Mouse (Mus musculus) liver, embryonic 13.5 days (tissue): ENCODE measurements at regions not wholly inside any gene's neighbourhood (a gene's known extent, or its start where the extent isn't known, plus 50 kb on each side); places are given as distances from the start of the nearest gene placed in this dataset.
"Not testable (repeated sequence)": the region's sequence is repeated elsewhere in the genome, so short reads cannot be mapped to it uniquely, and the experiment has no call there.

Experiments
- ATAC-seq: fragments of 200-750 bp; cut with Nextera tagmentation; 2 replicates; pipeline ENCODE4 v1.8.0; 2017; ENCODE audit warnings: low read depth, mild to moderate bottlenecking, moderate number of reproducible peaks, moderate library complexity
- DNase-seq: peaks from one replicate; pipeline ENCODE4 v3.0.0; 2022
- H3K27ac ChIP-seq: fragments of 300-500 bp; sonication (generic); 2 replicates; pipeline ENCODE4 v1.5.1; 2015; ENCODE audit warnings: moderate library complexity, mild to moderate bottlenecking, inconsistent platforms
- H3K27me3 ChIP-seq: fragments of 300-500 bp; sonication (generic); 2 replicates; pipeline ENCODE4 v1.6.1; 2015; ENCODE audit warnings: mild to moderate bottlenecking, inconsistent platforms
- H3K36me3 ChIP-seq: fragments of 300-500 bp; sonication (generic); 2 replicates; pipeline ENCODE4 v1.6.1; 2015; ENCODE audit warnings: mild to moderate bottlenecking, inconsistent platforms
- H3K4me1 ChIP-seq: fragments of 300-500 bp; sonication (generic); replicated peaks from 2 replicates; pipeline ENCODE4 v1.6.1; 2015; ENCODE audit warnings: inconsistent platforms
- H3K4me2 ChIP-seq: fragments of 300-500 bp; sonication (generic); 2 replicates; pipeline ENCODE4 v1.6.1; 2015; ENCODE audit warnings: inconsistent platforms, mild to moderate bottlenecking, moderate library complexity
- H3K4me3 ChIP-seq: fragments of 300-500 bp; sonication (generic); replicated peaks from 2 replicates; pipeline ENCODE4 v1.5.1; 2015; ENCODE audit warnings: mild to moderate bottlenecking, inconsistent platforms
- H3K9ac ChIP-seq: fragments of 300-500 bp; sonication (generic); 2 replicates; pipeline ENCODE4 v1.6.1; 2015; ENCODE audit warnings: mild to moderate bottlenecking, inconsistent platforms
- H3K9me3 ChIP-seq: fragments of 300-500 bp; sonication (generic); replicated peaks from 2 replicates; pipeline ENCODE4 v1.6.1; 2016; ENCODE audit warnings: inconsistent platforms
- WGBS: fragments of 180-500 bp; shearing (Covaris S2); methylation state at CpG from one replicate; pipeline ENCODE4 v1.1.7; 2015; ENCODE audit not compliant: insufficient replicate concordance; 5-methylcytosine and 5-hydroxymethylcytosine counted together

GRCm38 (mm10) chr8:96047686-96048085 lies 159.3 kb upstream of the Got2 start:
- WGBS, result 64% methylated on average over 3 of the region's 3 CpGs
- no peak overlapping the region for H3K4me3 ChIP-seq
- no peaks in the 10 kb centered on the region for H3K27me3 ChIP-seq
- no peak for DNase-seq
- no peaks in the 10 kb centered on the region for H3K36me3 ChIP-seq
- H3K9me3 ChIP-seq, result no peaks in the 10 kb centered on the region
- no peak overlapping the region for H3K27ac ChIP-seq
- H3K4me2 ChIP-seq, result no peak overlapping the region
- H3K4me1 ChIP-seq, result no peaks in the 10 kb centered on the region
- no peak overlapping the region for H3K9ac ChIP-seq
- no peak for ATAC-seq

DNA sequence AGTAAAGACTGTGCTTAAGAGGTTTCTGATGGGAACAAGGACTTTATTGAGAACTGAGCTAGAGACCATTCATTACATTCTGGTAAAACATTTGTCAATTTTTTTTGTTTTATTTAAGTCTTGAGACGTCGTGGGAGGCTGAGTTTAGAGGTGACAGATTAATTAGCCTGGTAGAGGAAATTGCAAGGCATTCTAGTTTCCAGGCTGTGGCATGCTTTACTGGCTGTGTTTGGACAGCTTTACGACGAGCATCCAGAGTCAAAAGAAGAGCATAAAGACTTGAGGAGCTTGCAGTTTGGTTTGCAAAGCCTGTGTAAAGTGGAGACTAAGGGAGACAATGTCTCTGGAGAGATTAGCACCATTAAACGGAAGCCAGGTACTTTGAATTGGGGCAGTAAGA lies 154.0 kb upstream of the Got2 start:
- Histone ChIP-seq H3K9me3 (no peaks in the 10 kb centered on the region), H3K9ac (no peak overlapping the region), H3K4me2 (no peak overlapping the region), H3K27ac (no peak overlapping the region), H3K36me3 (no peaks in the 10 kb centered on the region), H3K27me3 (no peaks in the 10 kb centered on the region), H3K4me1 (no peaks in the 10 kb centered on the region), H3K4me3 (no peak overlapping the region)
- no peak for ATAC-seq
- DNase-seq, result no peak
- WGBS, result 40% methylated on average over 5 of the region's 5 CpGs

DNA sequence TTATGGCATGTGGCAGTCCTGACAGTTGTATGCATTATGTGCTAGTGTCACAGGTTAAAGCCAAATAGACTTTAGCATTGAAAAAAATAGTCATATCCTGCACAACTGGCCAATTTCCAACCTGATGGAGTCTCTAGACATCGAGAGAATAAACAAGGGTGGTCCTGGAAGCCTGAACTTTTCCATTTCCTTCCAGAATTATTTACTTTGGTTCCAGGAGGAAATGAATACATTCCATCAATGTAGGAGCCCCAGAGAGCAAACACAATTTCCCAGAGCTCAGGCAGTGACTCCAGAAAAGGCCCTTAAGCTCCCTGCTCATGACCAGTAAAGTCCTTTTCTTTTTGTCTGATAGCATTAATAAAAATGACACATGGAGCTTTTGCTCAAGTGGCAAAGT lies 151.9 kb upstream of the Got2 start:
- H3K4me1 ChIP-seq, result no peaks in the 10 kb centered on the region
- H3K4me2 ChIP-seq, result no peak overlapping the region
- H3K36me3 ChIP-seq, result no peaks in the 10 kb centered on the region
- H3K9ac ChIP-seq, result no peak overlapping the region
- H3K4me3 ChIP-seq, result no peak overlapping the region
- no peak overlapping the region for H3K27ac ChIP-seq
- WGBS, result 26% methylated on average over 1 of the region's 1 CpGs
- no peaks in the 10 kb centered on the region; the same call in 1 of the 2 replicates for H3K9me3 ChIP-seq
- ATAC-seq (no peak), DNase-seq (no peak)
- no peaks in the 10 kb centered on the region for H3K27me3 ChIP-seq

DNA sequence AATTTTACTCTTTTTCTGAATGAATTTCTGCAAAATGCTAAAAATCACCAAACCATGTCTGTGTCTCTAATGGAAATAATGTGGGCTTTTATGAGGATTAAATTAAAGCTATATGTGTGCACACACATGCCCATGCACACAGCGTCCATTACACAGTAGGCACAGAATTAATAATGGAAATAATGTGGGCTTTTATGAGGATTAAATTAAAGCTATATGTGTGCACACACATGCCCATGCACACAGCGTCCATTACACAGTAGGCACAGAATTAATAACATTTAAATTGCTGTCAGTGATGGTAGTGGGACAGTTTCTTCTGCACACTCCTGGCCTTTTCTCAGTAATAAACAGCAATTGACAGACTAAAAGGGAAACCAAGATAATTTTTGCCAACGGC lies 130.4 kb upstream of the Got2 start:
- not testable (repeated sequence) for H3K4me3 ChIP-seq, DNase-seq, H3K27ac ChIP-seq, ATAC-seq, H3K27me3 ChIP-seq, H3K9me3 ChIP-seq, H3K4me1 ChIP-seq, H3K9ac ChIP-seq, H3K36me3 ChIP-seq, H3K4me2 ChIP-seq
- WGBS, result 69% methylated on average over 3 of the region's 3 CpGs

DNA sequence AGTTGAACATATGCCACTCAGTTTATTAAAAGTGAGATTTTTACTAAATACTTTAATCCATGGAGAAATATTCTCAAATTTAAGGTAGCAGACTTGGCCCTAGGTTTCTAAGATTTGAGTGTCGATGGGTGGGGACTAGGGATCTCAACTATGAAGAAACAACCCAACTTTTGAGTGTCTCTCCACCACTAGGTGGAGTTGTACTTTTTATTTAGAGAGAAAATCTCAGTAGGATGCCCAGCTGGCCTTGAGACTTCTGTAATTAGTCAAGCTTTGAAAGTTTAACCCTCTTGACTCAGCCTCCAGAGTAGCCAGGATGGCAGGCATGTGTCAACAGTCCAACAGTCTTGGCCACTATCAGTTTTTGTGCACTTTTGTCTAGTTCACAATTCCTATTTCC lies 123.7 kb upstream of the Got2 start:
- H3K4me1 ChIP-seq, result no peaks in the 10 kb centered on the region
- 60% methylated on average over 1 of the region's 1 CpGs for WGBS
- H3K36me3 ChIP-seq, result no peaks in the 10 kb centered on the region
- no peaks in the 10 kb centered on the region for H3K9me3 ChIP-seq
- DNase-seq, result no peak
- no peak for ATAC-seq
- H3K27me3 ChIP-seq, result no peaks in the 10 kb centered on the region
- H3K4me3 ChIP-seq, result no peak overlapping the region
- no peak overlapping the region for H3K4me2 ChIP-seq
- H3K9ac ChIP-seq, result no peak overlapping the region
- no peak overlapping the region for H3K27ac ChIP-seq

DNA sequence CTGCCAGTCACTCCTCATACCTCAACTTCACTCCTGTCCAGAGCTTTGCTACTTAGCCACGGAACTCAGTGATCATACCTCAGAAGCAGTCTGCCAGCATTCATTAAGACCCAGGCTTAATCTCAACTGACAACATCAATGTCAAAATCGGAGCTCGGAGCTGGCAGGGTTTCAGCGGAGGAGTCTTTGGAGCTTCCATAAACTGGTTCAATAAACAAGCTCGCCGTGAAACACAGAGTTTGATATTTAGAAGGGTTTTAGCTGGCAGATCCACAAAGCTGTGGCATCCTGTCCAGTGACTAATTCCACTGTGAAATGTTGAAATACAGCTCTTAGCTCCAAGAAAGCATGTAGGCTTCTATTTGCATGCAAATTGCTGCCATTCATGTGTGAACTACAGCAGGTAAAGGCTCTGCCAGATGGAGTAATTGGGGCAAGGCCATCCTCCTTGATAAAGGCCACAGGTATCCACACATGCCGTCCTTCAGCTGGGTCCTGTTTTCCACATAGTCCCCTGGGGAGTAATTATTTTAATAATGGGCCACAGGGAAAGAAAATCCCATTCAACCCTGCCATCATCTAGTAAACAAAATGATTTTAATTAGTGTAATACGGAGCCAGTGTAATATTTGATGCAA lies 103.6 kb upstream of the Got2 start:
- Histone ChIP-seq H3K4me2 (no peak overlapping the region), H3K27me3 (no peaks in the 10 kb centered on the region), H3K4me1 (no peaks in the 10 kb centered on the region), H3K36me3 (no peaks in the 10 kb centered on the region), H3K9me3 (0 out of 2 replicates have a peak, but pooled peaks cover 2% of the 10 kb centered on the region), H3K4me3 (no peak overlapping the region), H3K9ac (no peak overlapping the region), H3K27ac (no peak overlapping the region)
- ATAC-seq (no peak), DNase-seq (no peak)
- WGBS, result 72% methylated on average over 8 of the region's 8 CpGs

DNA sequence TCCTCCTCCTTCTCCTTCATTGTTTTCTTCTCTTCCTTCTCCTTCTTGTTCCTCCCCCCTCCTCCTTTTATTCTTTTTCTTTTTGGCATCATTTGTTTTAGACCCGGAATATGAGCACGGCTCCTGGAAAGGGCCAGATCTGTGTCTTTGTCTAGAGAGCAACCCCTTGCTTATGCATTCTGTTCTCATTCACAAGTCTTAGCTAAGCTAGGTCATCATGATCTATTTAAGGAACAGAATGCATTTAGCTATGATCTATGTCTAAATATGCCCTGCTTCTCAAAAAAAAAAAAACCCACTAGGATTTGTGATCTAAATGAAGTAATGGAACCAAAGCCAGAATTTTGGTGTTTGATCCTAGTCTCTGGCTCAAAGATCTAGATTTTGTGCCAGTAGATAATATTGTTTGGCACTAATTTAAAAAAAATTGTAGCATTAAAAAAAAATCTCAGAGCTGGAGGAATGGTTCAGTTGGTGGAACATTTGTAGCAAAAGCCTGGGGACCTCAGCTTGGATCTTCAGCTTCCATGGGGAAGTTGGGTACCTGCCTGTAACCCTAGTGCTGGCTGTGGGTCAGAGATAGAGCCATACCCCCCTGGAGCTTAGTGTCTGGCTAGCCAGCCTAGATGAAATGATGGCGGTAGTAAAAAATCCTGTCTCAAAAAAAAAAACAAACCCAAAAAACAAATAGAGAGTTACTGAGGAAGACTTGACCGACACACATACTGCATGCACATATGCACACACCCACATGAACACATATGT lies 100.5 kb upstream of the Got2 start:
- no peak overlapping the region for H3K27ac ChIP-seq
- DNase-seq, result no peak
- no peak overlapping the region for H3K9ac ChIP-seq
- WGBS, result 67% methylated on average over 4 of the region's 4 CpGs
- H3K4me1 ChIP-seq, result no peaks in the 10 kb centered on the region
- no peak for ATAC-seq
- H3K4me2 ChIP-seq, result no peak overlapping the region
- no peaks in the 10 kb centered on the region for H3K27me3 ChIP-seq
- no peak overlapping the region for H3K4me3 ChIP-seq
- H3K36me3 ChIP-seq, result no peaks in the 10 kb centered on the region
- H3K9me3 ChIP-seq, result no peaks in the 10 kb centered on the region

DNA sequence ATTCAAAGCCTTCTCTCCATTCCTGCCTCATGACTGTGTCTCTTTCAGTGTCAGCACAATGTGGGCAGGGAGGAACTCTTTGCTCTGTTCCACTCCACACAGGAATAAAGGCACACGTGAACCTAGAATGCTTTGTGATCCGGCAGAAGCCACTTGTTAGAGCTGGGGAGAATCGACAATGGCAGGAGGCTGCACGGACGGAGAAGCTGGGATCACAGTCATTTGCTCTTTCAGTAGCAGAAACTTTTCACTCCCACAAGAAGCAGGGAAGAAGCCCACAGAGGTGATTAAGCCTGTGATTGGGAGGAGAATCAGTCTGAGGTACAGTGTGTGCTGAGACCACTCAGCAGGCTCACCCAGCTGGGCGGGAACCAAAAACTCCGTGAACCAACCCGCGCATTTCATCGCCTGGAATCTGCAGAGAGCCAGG lies 98.7 kb upstream of the Got2 start:
- Histone ChIP-seq H3K36me3 (no peaks in the 10 kb centered on the region), H3K4me1 (no peaks in the 10 kb centered on the region), H3K9ac (no peak overlapping the region), H3K27ac (no peak overlapping the region), H3K9me3 (no peaks in the 10 kb centered on the region), H3K4me2 (no peak overlapping the region), H3K27me3 (no peaks in the 10 kb centered on the region), H3K4me3 (no peak overlapping the region)
- 38% methylated on average over 10 of the region's 10 CpGs for WGBS
- DNase-seq (no peak), ATAC-seq (no peak)

DNA sequence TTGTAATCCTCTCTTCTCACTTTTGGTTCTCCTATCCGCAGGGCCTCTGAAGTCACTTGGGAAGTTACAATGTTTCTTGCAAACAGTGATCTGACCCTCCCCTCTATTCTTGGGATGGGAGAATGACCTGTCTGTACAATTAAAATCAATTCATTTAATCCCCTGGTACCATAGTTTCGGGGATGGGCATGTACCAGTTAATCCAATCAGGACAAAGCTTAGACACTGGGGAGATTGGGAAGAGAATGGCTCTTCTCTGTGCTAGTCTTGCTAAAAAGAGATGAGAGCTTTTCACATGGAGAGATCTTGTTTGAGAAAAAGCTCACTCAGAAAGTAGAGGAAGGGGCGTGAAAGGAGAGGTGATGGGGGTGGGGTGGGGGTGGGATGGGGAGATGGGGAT lies 98.1 kb upstream of the Got2 start:
- ATAC-seq (no peak), DNase-seq (no peak)
- H3K27me3 ChIP-seq, result no peaks in the 10 kb centered on the region
- no peaks in the 10 kb centered on the region for H3K9me3 ChIP-seq
- H3K4me3 ChIP-seq, result no peak overlapping the region
- no peaks in the 10 kb centered on the region for H3K4me1 ChIP-seq
- H3K9ac ChIP-seq, result no peak overlapping the region
- no peaks in the 10 kb centered on the region for H3K36me3 ChIP-seq
- no peak overlapping the region for H3K27ac ChIP-seq
- H3K4me2 ChIP-seq, result no peak overlapping the region
- WGBS, result 55% methylated on average over 3 of the region's 3 CpGs

DNA sequence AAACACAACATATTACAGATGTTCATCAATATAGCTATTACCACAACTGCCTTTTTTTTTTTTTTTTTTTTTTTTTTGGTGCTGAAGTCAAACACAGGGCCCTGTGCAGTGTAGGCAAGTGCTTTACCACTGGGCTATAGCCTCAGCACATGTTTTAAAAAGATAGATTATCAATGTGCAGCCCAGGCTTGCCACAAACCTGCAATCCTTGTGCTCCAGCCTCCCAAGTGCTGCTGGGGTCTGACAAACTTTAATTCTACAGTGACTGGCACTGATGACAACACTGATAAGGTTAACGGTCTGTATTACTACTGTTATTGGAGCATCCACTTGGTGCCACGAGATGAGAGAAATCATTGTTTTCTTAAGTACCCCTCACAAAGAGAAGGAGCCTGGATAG lies 95.3 kb upstream of the Got2 start:
- H3K36me3 ChIP-seq, result no peaks in the 10 kb centered on the region
- 54% methylated on average over 2 of the region's 2 CpGs for WGBS
- no peak for DNase-seq
- H3K27me3 ChIP-seq, result no peaks in the 10 kb centered on the region
- no peak for ATAC-seq
- no peaks in the 10 kb centered on the region for H3K4me1 ChIP-seq
- no peak overlapping the region for H3K9ac ChIP-seq
- no peak overlapping the region for H3K4me3 ChIP-seq
- no peaks in the 10 kb centered on the region for H3K9me3 ChIP-seq
- no peak overlapping the region for H3K27ac ChIP-seq
- H3K4me2 ChIP-seq, result no peak overlapping the region

- Histone ChIP-seq H3K36me3 (no peaks in the 10 kb centered on the region), H3K4me3 (no peak overlapping the region), H3K9me3 (no peaks in the 10 kb centered on the region), H3K9ac (no peak overlapping the region), H3K27ac (no peak overlapping the region), H3K27me3 (no peaks in the 10 kb centered on the region), H3K4me1 (no peaks in the 10 kb centered on the region), H3K4me2 (no peak overlapping the region)
- WGBS, result 36% methylated on average over 2 of the region's 2 CpGs
- ATAC-seq, result no peak
- DNase-seq, result no peak
Measured at GRCm38 (mm10) chr8:95980405-95980804, 92.1 kb upstream of the Got2 start.

DNA sequence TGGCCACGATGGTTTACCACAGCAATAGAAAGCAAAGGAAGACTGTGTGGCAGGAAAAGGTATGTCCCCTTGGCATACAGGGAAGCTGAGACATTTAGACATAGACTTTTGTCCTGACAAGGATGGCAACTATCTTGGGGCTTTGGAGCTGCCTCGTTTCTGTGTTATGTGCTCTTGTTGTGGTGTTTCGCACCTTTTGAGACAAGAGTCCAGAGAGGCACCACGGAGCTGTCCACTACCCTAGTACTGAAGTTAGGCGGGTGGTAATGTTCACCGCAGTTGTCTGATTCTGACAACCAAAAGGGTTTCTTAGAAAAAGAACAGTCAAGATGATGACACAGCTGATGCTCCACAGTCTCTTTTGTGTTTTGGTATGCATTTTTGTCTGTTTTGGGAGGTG lies 90.9 kb upstream of the Got2 start:
- 49% methylated on average over 6 of the region's 6 CpGs for WGBS
- no peak overlapping the region for H3K4me2 ChIP-seq
- H3K36me3 ChIP-seq, result no peaks in the 10 kb centered on the region
- no peak overlapping the region for H3K4me3 ChIP-seq
- no peaks in the 10 kb centered on the region for H3K9me3 ChIP-seq
- no peak overlapping the region for H3K9ac ChIP-seq
- no peak for DNase-seq
- no peaks in the 10 kb centered on the region for H3K4me1 ChIP-seq
- H3K27me3 ChIP-seq, result no peaks in the 10 kb centered on the region
- no peak overlapping the region for H3K27ac ChIP-seq
- no peak for ATAC-seq
